Mouse (Mus musculus) spleen, postnatal 4 days (tissue): ENCODE results near the gene Eid2.

Experiments used
- DNase-seq, 2 experiments: peaks; one replicate each; pipeline ENCODE4 v3.0.0; 2022; ENCODE audit warnings: low spot score in 2 of 2

The Eid2 gene

DNA sequence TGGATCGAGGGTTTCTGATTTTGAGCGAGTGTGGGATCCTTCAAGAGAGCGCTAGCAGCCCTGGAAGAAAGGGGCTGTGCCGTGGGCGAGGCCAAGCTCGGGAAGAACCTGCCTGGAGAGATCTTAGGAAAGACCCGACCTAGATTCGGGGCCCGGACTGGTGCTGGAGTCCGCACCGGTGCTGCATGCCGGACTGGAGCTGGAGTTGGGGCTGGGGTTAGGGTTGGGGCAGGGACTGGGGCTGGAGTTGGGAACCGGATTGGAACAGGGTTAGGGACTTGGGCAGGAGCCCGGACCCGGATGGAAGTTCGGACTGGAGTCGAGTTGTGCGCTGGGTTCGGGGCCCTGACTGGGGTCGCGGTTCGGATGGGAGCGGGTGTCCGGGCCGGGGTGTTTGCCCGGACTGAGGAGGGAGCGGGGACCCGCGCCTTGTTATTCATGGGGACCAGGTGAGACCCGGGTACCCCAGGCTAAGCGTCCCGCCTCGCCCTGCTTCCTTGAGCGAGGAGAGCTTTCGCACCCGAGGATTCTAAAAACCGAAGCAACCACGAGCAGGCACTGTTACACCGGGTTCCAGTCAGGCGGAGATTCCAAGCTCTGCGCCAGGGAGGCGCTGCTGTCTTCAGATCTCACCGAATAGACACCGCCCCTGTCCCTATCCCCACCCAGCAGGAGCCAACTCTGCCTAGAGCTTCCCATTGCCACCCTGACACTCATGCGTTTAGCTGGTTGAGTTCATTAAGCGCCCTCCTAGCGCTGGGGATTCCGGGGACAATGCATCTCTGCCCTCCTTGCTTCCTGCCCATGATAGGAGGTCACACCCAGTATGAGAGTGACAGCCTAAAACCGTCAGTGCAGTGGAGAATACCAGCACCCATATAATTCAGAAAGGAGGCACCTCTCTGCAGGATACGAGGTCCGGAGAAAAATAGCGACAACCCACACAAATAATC, 23.2 kb downstream of the Eid2 start, which contains the start of gene Selenov:
TSS of gene Selenov (minus strand) at position 549 of the 953 bp plus-strand sequence.
- no peak for DNase-seq

GRCm38 (mm10) chr7:28294481-28294880, 26.8 kb downstream of the Eid2 start:
- peak in 1 of 2 experiments; percentile 27 for DNase-seq

- no peak for DNase-seq
Observed at GRCm38 (mm10) chr7:28298837-28299625, 31.4 kb downstream of the Eid2 start.

DNA sequence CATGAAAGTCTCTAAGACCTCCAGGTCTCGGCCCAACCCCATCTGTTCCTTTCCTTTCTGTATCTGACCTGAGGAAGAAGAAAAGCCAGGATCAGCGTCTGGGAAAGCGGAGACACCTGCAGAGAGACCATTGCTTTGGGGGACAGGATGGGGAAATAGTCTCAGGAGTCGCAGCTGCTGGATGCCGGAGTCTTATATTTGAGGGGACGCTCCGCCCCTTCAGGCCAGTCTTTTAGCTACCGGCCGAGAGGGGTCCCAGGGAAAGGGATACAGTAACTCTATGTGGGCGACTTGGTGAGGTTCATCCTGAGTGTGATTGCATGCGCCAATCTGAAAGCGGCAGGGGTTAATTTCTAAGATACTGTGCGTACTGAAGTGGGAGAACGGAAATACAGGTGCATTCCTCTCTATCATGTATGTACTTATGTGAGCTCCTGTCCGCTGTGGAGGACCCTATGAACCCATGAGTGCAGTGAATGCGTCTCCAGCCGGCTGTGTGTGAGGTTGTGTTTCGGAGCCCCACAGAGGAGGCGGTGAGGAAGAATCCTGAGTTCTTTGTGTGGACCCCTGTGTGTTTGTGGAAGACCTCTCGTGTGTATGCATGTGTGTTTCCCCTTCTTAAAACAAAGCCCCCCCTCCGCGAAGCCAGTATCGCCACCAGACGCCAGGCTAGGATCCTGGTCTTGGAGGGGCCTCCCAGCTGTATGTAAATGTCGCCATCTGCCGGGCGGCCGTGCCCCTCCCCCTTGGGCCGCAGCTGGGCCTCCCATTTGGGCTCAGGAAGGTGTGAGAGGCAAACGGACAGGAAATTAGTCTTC, 34.1 kb downstream of the Eid2 start, which contains the start of gene Dll3:
TSS of gene Dll3 (minus strand) at position 623 of the 818 bp plus-strand sequence.
- DNase-seq, result peak; percentile 56 to 79

DNA sequence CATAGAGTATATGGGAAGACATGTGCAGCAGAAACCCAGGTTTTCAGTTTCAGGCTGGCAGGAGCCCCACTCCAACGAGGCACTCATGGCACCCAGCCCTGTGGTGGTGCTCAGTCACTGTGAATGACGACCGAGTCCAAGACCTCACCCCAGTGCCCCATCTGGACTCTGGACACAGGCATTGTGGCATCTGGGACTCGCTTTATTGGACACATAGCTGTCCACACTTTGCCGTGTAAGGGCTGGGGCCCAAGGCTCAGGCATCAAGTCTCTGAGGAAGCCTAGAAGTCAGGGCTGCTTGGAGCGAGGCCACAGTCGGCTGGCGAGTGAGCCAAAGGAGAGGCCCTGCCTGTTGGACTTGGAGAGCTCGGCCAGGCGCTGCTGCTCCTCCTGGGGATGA, 38.0 kb downstream of the Eid2 start:
- no peak for DNase-seq

- no peak for DNase-seq
Observed at GRCm38 (mm10) chr7:28306216-28306615, 38.5 kb downstream of the Eid2 start.

GRCm38 (mm10) chr7:28309737-28310136, 42.1 kb downstream of the Eid2 start:
- no peak for DNase-seq

DNA sequence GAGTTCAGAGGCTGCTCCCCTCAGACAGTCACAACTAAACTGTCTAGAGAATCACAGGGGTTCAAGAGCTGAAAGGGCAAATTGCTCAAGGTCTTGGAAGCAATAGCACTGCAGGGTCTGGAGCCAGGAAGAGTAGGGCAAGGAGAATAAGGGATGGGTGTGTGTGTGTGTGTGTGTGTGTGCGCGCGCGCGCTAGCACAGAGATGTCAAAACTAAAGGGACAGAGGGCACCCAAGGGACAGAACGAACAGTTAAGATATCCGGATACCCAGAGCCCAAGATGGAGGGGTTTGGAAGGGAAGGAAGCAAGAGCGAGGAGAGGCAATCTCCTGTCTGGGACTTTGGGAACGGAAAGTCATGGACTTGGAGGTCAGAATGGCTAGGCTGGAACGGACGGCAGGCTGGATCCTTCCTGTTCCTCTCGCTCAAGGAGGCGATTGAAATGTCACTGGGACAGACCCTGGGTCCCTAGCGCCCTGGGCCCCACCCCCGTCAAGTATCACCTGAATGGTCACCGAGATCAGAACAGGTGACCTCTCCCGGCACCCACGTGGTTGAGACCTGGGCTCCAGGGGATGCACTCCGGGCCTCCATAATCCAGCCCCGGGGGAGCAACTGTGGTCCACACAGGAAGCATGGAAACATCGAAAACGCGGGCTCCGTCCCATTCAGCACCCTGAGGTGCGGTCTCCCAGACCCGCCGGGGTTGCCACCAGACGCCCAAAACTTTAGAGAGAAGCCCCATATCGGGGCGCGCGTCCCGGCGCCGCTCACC, 43.7 kb downstream of the Eid2 start:
- DNase-seq, result no peak

GRCm38 (mm10) chr7:28311926-28312543, 44.4 kb downstream of the Eid2 start, which contains the start of gene Timm50:
TSS of gene Timm50 (minus strand) at chr7:28312072.
- peak; percentile 97 to 99 for DNase-seq

DNA sequence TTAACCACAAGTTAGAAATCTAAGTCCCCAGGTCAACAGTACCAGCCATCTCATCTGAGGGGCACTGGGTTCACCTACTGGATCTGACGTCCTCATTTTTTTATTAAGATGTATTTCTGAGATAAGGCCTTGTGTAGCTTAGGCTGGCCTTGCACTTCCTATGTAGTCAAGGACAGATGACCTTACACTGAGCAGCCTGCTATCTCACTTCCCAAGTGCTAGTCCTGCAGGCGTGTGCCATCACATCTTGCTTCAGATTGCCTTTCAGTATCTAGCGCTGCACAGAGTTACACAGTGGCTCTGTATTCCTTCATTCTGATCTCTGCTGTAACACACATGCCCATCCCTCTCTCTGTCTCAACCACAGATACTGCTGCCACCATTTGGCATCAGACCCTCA, 50.4 kb downstream of the Eid2 start:
- DNase-seq, result no peak

GRCm38 (mm10) chr7:28318714-28319113, 51.0 kb downstream of the Eid2 start:
- DNase-seq, result no peak
